Mouse (Mus musculus): Measurements from ENCODE around the gene Gm7982. TPM values are rescaled to one million over a fixed set of nuclear protein-coding genes. Genes with fewer than 3 reads are reported as not detected.
"Not testable (repeated sequence)": the region's sequence is repeated elsewhere in the genome, so short reads cannot be mapped to it uniquely, and the experiment has no call there.

The Gm7982 gene
- not detected for total RNA-seq (2021)
- long read RNA-seq, experiment 1 = 0 reads
- long read RNA-seq, experiment 2 = 0 reads

- not testable (repeated sequence) for DNase-seq (ENCODE audit: low spot score in 2 of 2)
Measured at GRCm38 (mm10) chr5:95741714-95742113, at the start of gene Gm7982. Gene Gm7982, plus strand, starts transcription at chr5:95742014.

- not testable (repeated sequence) for DNase-seq (ENCODE audit: low spot score in 2 of 2)
Measured at GRCm38 (mm10) chr5:95736073-95736472, 5.7 kb upstream of the Gm7982 start, which contains the start of gene Gm7978. Gene Gm7978, minus strand, starts transcription at chr5:95736173.

- not testable (repeated sequence) for DNase-seq (ENCODE audit: low spot score in 2 of 2)
Measured at GRCm38 (mm10) chr5:95775690-95776089, 33.9 kb downstream of the Gm7982 start, which contains the start of gene E330014E10Rik. Gene E330014E10Rik, plus strand, starts transcription at chr5:95775990.

Other genes starting within 250 kb of the Gm7982 start
- gene Gm3286, start 231.3 kb upstream of the Gm7982 start, total RNA-seq (2021) = not detected
- not detected for gene Gm7971, start 147.1 kb upstream of the Gm7982 start, total RNA-seq (2021)
- not detected for gene Gm7978, start 5.8 kb upstream of the Gm7982 start, total RNA-seq (2021)
- not detected for gene E330014E10Rik, start 34.0 kb downstream of the Gm7982 start, total RNA-seq (2021)
- not detected for gene Cxcl13, start 214.9 kb downstream of the Gm7982 start, total RNA-seq (2021)